Mouse (Mus musculus) kidney, embryonic 16.5 days (tissue): Measurements from ENCODE around the gene Tgif2. TPM values are rescaled to one million over a fixed set of nuclear protein-coding genes. Genes with fewer than 3 reads are reported as not detected.
"Not testable (repeated sequence)": the region's sequence is repeated elsewhere in the genome, so short reads cannot be mapped to it uniquely, and the experiment has no call there.

Source experiments
- ATAC-seq: fragments of 200-750 bp; cut with Nextera tagmentation; 2 replicates; pipeline ENCODE4 v1.8.0; 2017; ENCODE audit warnings: moderate TSS enrichment; ENCODE audit not compliant: low FRiP score, low TSS enrichment
- H3K27ac ChIP-seq: fragments of 300-500 bp; sonication (generic); 2 replicates; pipeline ENCODE4 v1.5.1; 2014; ENCODE audit warnings: low read length
- H3K27me3 ChIP-seq: fragments of 300-500 bp; sonication (generic); 2 replicates; pipeline ENCODE4 v1.6.1; 2014; ENCODE audit warnings: low read length, control low read depth, mixed read lengths; ENCODE audit not compliant: insufficient read depth
- H3K36me3 ChIP-seq: fragments of 300-500 bp; sonication (generic); 2 replicates; pipeline ENCODE4 v1.6.1; 2014; ENCODE audit warnings: low read length, control low read depth, mixed read lengths; ENCODE audit not compliant: insufficient read depth
- H3K4me1 ChIP-seq: fragments of 300-500 bp; sonication (generic); 2 replicates; pipeline ENCODE4 v1.6.1; 2014; ENCODE audit warnings: low read length, control low read depth, mixed read lengths; ENCODE audit not compliant: insufficient read depth
- H3K4me2 ChIP-seq: fragments of 300-500 bp; sonication (generic); replicated peaks from 2 replicates; pipeline ENCODE4 v1.6.1; 2014; ENCODE audit warnings: low read depth, low read length
- H3K4me3 ChIP-seq: fragments of 300-500 bp; sonication (generic); 2 replicates; pipeline ENCODE4 v1.5.1; 2014; ENCODE audit warnings: mild to moderate bottlenecking, low read length
- H3K9ac ChIP-seq: fragments of 300-500 bp; sonication (generic); replicated peaks from 2 replicates; pipeline ENCODE4 v1.6.1; 2014; ENCODE audit warnings: low read length
- H3K9me3 ChIP-seq: fragments of 300-500 bp; sonication (generic); 2 replicates; pipeline ENCODE4 v1.6.1; 2016; ENCODE audit warnings: low read length, control low read depth
- WGBS: fragments of 180-500 bp; shearing (Covaris S2); extraction: QIAGEN DNeasy Blood & Tissue Kit; methylation state at CpG from one replicate; pipeline ENCODE4 v1.1.7; 2014; 5-methylcytosine and 5-hydroxymethylcytosine counted together
- polyA plus RNA-seq: library from polyadenylated mRNA; unstranded; fragments of >200 nt; fragmentation: Nextera tagmentation; extraction: Ambion mirVana; gene quantifications from 2 replicates; pipeline ENCODE4 v1.2.1, GENCODE M21; 2015

The Tgif2 gene
- polyA plus RNA-seq, 1 experiment from 2014 or later: 69.5 TPM

DNA sequence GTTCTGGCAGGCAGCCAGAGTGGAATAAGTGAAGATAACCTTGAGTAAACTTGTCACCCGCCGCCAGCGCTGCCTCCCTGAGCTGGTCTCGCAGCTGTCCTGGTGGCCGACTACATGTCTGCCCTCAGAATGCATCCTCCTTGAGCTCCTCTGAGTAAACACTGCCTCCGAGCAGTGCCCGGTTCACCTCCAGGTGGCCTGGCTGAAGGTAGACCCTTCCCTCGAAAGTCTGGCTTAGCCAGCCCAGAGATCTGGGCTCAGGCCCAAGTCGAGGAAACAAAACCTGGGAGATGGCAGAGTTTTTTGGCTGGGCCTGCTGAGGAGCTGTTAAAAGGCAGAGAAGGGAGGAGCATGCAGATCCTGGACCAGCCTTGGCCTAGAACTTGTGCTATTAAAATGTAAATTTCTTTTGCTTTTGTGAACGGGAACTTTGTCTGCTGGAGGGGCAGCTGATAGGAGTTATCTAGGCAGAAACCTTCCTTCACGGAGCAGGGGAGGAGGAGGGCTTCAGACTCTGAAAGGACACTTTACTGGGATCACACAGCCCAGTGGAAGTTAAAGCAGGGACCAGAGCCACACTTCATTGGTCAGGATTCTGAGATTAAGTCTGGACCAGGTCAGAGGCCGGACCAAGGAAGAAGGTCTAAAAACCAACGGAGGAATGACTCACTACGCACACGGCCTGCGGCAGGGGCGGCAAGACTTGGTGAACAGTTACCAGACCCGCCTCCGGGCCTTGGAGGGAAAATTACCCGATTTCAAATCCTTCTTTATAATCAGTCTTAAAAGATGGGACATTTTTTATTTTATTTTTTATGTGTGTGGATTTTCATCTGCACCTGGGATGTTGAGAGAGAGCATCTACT is 2.3 kb downstream of the Tgif2 start:
- WGBS: 5% methylated on average over 20 of the region's 20 CpGs
- Histone ChIP-seq H3K4me1 (peaks cover 41% of the 10 kb centered on the region), H3K9ac (peak overlapping the region; percentile 82), H3K4me3 (peak overlapping the region; percentile 78), H3K36me3 (peaks cover 23% of the 10 kb centered on the region), H3K4me2 (peak overlapping the region; percentile 86), H3K27ac (peak overlapping the region; percentile 94), H3K27me3 (no peaks in the 10 kb centered on the region), H3K9me3 (no peaks in the 10 kb centered on the region)
- no peak for ATAC-seq

DNA sequence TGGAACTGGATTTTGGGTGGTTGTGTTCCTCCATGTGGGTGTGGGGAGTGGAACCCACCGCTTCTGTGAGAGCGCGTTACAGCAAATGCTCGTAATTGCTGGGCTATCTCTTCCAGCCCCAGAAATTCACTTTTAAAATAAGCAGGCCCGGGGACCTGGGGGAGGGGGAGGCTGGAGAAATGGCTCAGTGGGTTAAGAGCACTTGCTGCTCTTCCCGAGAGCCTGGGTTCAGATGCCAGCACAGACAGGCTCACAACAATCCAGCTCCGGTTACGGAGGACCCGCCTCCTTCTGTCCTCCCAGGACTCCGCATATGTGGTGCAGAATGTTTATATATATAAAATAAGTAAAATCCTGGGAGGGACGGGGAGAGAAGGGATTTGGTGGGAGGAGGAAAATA is 2.9 kb downstream of the Tgif2 start:
- peaks cover 25% of the 10 kb centered on the region for H3K36me3 ChIP-seq
- peaks cover 41% of the 10 kb centered on the region for H3K4me1 ChIP-seq
- H3K9ac ChIP-seq: peak overlapping the region; percentile 82
- H3K9me3 ChIP-seq: no peaks in the 10 kb centered on the region
- no peaks in the 10 kb centered on the region for H3K27me3 ChIP-seq
- H3K4me2 ChIP-seq: peak overlapping the region; percentile 86
- H3K27ac ChIP-seq: peak overlapping the region; percentile 94
- no peak for ATAC-seq
- WGBS: 10% methylated on average over 11 of the region's 11 CpGs
- peak overlapping the region; percentile 78 for H3K4me3 ChIP-seq

DNA sequence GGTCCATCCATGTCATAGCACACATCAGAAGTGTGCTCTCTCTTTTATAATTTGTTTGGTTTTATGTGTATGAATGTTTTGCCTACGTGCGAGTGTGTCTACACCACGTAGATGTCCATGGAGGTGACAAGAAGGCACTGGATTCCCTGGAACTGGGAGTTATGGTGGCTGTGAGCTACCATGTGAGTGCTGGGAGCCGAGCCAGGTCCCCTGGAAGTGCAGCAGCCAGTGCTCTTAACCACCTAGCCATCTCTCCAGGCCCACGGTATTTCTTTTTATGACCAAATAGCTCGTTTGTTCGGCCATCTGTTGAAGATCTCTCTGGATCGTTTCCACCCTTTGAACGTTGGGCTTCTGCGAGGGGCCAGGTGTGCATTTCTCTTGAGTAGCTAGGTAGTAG is 3.5 kb downstream of the Tgif2 start:
- no peaks in the 10 kb centered on the region for H3K27me3 ChIP-seq
- 57% methylated on average over 10 of the region's 10 CpGs for WGBS
- no peak for ATAC-seq
- peak overlapping the region; percentile 86; the same call in 1 of the 2 replicates for H3K4me2 ChIP-seq
- peaks cover 43% of the 10 kb centered on the region for H3K4me1 ChIP-seq
- no peak overlapping the region for H3K4me3 ChIP-seq
- H3K9me3 ChIP-seq: no peaks in the 10 kb centered on the region
- H3K27ac ChIP-seq: no peak overlapping the region
- H3K36me3 ChIP-seq: peaks cover 28% of the 10 kb centered on the region
- no peak overlapping the region for H3K9ac ChIP-seq

DNA sequence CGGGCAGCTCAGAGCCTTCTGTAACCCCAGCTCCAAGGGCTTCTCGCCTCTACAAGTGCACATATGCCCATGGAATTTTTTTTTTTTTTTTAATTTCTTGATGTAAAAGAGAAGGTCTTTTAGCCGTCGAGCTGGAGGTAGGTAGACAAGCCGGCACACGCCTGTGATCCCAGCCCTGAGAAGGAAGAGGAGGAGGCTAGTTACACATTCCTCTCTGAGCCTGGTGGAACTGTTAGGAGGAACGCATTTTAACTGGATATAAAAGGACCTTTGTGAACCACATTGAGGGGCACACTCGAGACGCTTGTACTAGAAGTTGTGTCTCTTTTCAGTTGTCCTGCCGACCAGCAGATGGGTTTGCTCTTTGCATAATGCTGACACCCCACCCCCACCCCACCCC is 4.9 kb downstream of the Tgif2 start:
- H3K4me1 ChIP-seq: peaks cover 43% of the 10 kb centered on the region
- H3K9ac ChIP-seq: 0 out of 2 replicates have a peak overlapping the region, but pooled peaks have one; percentile 0
- peaks cover 33% of the 10 kb centered on the region for H3K36me3 ChIP-seq
- no peak overlapping the region; the same call in 1 of the 2 replicates for H3K4me2 ChIP-seq
- H3K27ac ChIP-seq: 0 out of 2 replicates have a peak overlapping the region, but pooled peaks have one; percentile 7
- no peak overlapping the region for H3K4me3 ChIP-seq
- no peak for ATAC-seq
- H3K9me3 ChIP-seq: no peaks in the 10 kb centered on the region
- no peaks in the 10 kb centered on the region for H3K27me3 ChIP-seq
- WGBS: 42% methylated on average over 10 of the region's 10 CpGs

DNA sequence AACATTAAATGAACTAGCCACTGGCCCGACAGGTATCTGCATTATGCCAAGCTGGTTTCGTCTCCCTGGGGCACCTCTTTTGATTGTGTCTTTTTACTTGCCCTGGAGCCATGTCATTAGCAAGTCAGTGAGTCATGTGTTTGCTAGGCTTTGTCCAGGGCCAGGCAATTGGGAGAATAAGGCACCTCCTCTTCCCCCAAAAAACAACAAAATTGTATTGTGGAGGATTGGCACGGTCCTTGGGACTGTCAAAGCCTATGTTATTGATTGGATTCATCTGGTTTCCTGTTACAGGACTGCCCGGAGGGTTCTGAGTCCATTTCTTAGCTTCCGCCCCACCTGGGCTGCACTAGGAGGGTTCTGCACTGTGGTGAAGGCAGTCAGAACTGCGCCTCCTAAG is 7.8 kb downstream of the Tgif2 start:
- Histone ChIP-seq H3K27me3 (no peaks in the 10 kb centered on the region), H3K9ac (no peak overlapping the region), H3K4me1 (peaks cover 30% of the 10 kb centered on the region), H3K4me3 (no peak overlapping the region), H3K27ac (no peak overlapping the region), H3K9me3 (no peaks in the 10 kb centered on the region), H3K36me3 (peaks cover 56% of the 10 kb centered on the region), H3K4me2 (no peak overlapping the region)
- 63% methylated on average over 6 of the region's 6 CpGs for WGBS
- no peak for ATAC-seq

DNA sequence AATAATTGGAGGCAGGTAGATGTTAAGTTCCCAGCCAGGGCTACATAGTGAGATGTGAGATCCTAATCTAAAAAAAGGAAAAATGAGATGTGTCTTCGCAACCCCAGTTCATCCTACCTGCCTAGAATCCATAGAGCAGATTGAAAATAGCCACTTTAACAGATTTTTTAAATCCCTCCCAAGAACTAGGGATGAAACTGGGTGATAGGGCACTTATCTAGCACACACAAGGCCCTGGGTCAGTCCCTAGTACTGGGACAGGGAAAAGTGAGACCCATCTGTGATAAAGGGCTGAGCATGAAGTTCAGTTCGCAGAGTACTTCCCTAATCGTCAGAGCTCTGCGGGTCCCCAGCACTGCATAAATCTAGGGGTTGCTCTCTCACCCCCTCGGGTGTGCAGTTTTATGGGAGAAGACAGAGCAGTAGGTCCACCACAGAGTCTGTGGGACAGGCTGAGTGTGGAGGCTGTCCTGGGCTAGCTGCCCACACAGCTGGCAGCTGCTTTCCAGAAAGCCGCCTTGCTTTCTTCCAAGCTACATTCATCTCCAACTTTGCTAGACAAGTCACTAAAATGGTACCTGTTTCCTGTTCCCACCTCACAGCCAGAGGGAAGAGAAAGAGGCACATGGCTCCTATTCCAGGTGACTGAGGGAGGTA is 8.8 kb downstream of the Tgif2 start:
- no peak overlapping the region for H3K27ac ChIP-seq
- H3K4me3 ChIP-seq: no peak overlapping the region
- ATAC-seq: no peak
- H3K36me3 ChIP-seq: peaks cover 56% of the 10 kb centered on the region
- H3K4me2 ChIP-seq: no peak overlapping the region
- H3K9ac ChIP-seq: no peak overlapping the region
- no peaks in the 10 kb centered on the region for H3K27me3 ChIP-seq
- H3K9me3 ChIP-seq: no peaks in the 10 kb centered on the region
- 67% methylated on average over 6 of the region's 6 CpGs for WGBS
- peaks cover 20% of the 10 kb centered on the region for H3K4me1 ChIP-seq

DNA sequence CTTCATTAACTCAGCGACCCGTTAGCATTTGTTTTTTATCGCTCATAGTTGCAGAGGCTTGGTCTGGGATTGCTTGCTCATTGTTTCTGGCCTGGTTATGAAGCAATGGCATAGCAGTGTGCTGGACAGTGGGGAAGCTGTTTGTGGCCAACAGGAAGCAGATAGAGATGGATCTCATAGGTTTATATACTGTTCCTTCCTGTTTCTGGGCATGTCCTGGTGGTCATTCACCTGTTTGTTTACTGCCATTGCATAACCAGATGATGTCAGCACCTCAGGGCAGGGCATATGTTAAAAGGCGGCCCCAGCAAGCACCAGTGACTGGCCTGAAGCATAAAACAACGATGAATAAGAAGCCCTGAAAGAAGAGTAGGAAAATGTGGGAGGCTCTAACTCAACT is 10.7 kb downstream of the Tgif2 start:
- H3K27me3 ChIP-seq: no peaks in the 10 kb centered on the region
- no peak overlapping the region for H3K27ac ChIP-seq
- 85% methylated on average over 5 of the region's 5 CpGs for WGBS
- H3K4me2 ChIP-seq: no peak overlapping the region
- peaks cover 2% of the 10 kb centered on the region; the same call in 1 of the 2 replicates for H3K4me1 ChIP-seq
- H3K9me3 ChIP-seq: no peaks in the 10 kb centered on the region
- H3K36me3 ChIP-seq: peaks cover 45% of the 10 kb centered on the region
- no peak for ATAC-seq
- no peak overlapping the region for H3K9ac ChIP-seq
- no peak overlapping the region for H3K4me3 ChIP-seq

DNA sequence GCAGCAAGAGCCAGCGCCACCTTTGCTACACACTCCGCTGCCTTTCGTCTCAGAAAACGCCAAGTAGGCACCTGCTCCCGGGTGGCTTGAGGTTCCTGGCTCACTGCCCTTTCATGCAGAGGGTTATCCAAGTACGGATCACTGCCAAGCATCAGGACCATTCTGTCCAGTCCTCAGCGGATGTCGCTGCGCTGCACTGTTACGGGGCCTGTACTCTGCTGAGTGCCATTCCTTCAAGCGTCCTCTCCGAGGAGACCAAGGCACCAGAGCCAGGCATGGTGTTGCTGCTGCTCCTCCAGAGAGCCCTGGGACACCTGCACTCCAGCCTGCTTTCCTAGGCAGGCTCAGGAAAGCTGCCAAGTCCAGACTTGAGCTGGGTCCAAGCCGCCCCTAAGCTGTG is 13.8 kb downstream of the Tgif2 start:
- not testable (repeated sequence) for ATAC-seq, H3K4me1 ChIP-seq, H3K27ac ChIP-seq, H3K9ac ChIP-seq, H3K27me3 ChIP-seq, H3K4me2 ChIP-seq, H3K9me3 ChIP-seq, H3K4me3 ChIP-seq
- WGBS: 81% methylated on average over 8 of the region's 13 CpGs
- H3K36me3 ChIP-seq: peaks cover 39% of the 10 kb centered on the region

DNA sequence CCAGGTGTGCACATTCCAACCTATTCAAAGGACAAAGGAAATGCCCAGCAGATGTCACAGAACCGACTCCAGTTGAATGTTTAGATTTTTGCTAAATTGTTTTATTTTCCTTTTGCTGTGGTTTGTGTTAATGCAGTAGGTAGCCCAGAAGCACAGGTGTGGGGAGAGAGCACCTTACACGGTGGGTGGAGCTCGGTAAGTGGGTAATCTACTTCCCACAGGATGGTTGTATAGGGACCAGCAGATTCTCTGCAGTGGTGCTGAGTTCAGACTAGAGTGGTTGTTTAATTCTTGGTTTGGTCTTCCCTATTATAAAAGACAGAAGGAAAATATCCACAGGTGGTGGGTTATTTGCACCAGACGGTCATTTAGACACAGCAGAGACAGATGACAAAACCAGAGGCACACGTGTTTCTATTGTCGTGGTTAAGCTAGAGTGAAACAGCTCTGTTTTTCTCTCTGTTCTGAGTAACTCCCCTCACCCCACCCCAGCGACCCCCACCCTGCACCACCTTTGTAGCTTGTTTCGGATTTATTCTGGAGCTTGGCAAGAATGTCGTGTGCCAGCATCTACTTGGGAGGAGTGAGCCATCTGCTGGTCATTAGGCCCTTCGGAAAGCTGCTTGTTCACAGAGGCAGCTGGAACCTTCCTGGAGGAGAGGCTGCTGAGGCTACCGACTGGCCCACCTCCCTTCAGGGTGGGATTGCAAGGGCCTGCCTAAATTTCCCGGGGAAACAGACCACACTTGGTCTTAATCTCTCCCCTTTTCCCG is 14.4 kb downstream of the Tgif2 start:
- not testable (repeated sequence) for H3K9me3 ChIP-seq, H3K27me3 ChIP-seq, H3K9ac ChIP-seq, H3K4me2 ChIP-seq, H3K4me3 ChIP-seq, H3K4me1 ChIP-seq, H3K27ac ChIP-seq
- WGBS: 52% methylated on average over 13 of the region's 13 CpGs
- peaks cover 44% of the 10 kb centered on the region for H3K36me3 ChIP-seq
- 0 out of 2 replicates have a peak, but pooled peaks have one; percentile 37 for ATAC-seq
